Mouse (Mus musculus) limb, embryonic 15.5 days (tissue): Measurements from ENCODE around the gene Daam2. TPM values are rescaled to one million over a fixed set of nuclear protein-coding genes. Genes with fewer than 3 reads are reported as not detected.

Experiments used
- ATAC-seq: fragments of 200-750 bp; cut with Nextera tagmentation; 2 replicates; pipeline ENCODE4 v1.8.0; 2017; ENCODE audit warnings: low read depth, moderate TSS enrichment; ENCODE audit not compliant: insufficient number of reproducible peaks, low FRiP score, low TSS enrichment
- H3K27ac ChIP-seq: fragments of 300-500 bp; sonication (generic); 2 replicates; pipeline ENCODE4 v1.5.1; 2015; ENCODE audit warnings: moderate library complexity, mild to moderate bottlenecking, inconsistent platforms
- H3K27me3 ChIP-seq: fragments of 300-500 bp; sonication (generic); 2 replicates; pipeline ENCODE4 v1.6.1; 2015; ENCODE audit warnings: inconsistent platforms
- H3K36me3 ChIP-seq: fragments of 300-500 bp; sonication (generic); 2 replicates; pipeline ENCODE4 v1.6.1; 2015; ENCODE audit warnings: inconsistent platforms
- H3K4me1 ChIP-seq: fragments of 300-500 bp; sonication (generic); 2 replicates; pipeline ENCODE4 v1.6.1; 2015; ENCODE audit warnings: inconsistent platforms
- H3K4me2 ChIP-seq: fragments of 300-500 bp; sonication (generic); 2 replicates; pipeline ENCODE4 v1.6.1; 2015; ENCODE audit warnings: mild to moderate bottlenecking, inconsistent platforms
- H3K4me3 ChIP-seq: fragments of 300-500 bp; sonication (generic); 2 replicates; pipeline ENCODE4 v1.5.1; 2015; ENCODE audit warnings: mild to moderate bottlenecking, inconsistent platforms
- H3K9ac ChIP-seq: fragments of 300-500 bp; sonication (generic); 2 replicates; pipeline ENCODE4 v1.6.1; 2015; ENCODE audit warnings: inconsistent platforms
- H3K9me3 ChIP-seq: fragments of 300-500 bp; sonication (generic); 2 replicates; pipeline ENCODE4 v1.6.1; 2016; ENCODE audit warnings: inconsistent platforms
- WGBS: fragments of 180-500 bp; shearing (Covaris S2); methylation state at CpG from one replicate; pipeline ENCODE4 v1.1.7; 2015; 5-methylcytosine and 5-hydroxymethylcytosine counted together
- polyA plus RNA-seq: library from polyadenylated mRNA; unstranded; fragments of >200 nt; fragmentation: Nextera tagmentation; extraction: Ambion mirVana; gene quantifications from 2 replicates; pipeline ENCODE4 v1.2.1, GENCODE M21; 2015

Gene Daam2
- polyA plus RNA-seq, 1 experiment from 2014 or later = 9.9 TPM

- Histone ChIP-seq H3K27ac (no peak overlapping the region), H3K4me2 (no peak overlapping the region), H3K4me1 (peaks cover 29% of the 10 kb centered on the region), H3K9ac (no peak overlapping the region), H3K9me3 (no peaks in the 10 kb centered on the region), H3K36me3 (no peaks in the 10 kb centered on the region), H3K4me3 (no peak overlapping the region), H3K27me3 (no peaks in the 10 kb centered on the region)
- ATAC-seq = no peak
- WGBS = 26% methylated on average over 5 of the region's 5 CpGs
Measured at GRCm38 (mm10) chr17:49559786-49560289, 4.3 kb downstream of the Daam2 start.

DNA sequence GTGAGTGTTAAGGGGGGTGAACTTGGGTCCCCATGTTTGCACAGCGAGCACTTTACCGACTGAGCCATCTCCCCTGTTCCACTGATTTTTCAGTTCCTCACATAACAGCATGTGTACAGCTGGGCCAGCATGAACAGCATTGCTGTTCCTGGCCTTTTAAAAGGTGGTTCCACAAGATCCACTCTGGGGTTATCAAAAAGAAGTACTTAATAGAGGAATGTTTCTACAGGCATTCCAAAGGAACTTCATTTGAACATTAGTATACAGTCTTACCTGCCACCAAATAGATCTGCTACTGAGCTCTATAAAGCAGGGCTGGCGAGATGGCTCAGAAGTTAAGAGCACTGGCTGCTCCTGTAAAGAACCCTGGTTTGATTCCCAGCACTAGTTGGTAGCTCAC lies 8.0 kb downstream of the Daam2 start:
- Histone ChIP-seq H3K9me3 (no peaks in the 10 kb centered on the region), H3K27me3 (no peaks in the 10 kb centered on the region)
- WGBS = 67% methylated on average over 3 of the region's 3 CpGs

DNA sequence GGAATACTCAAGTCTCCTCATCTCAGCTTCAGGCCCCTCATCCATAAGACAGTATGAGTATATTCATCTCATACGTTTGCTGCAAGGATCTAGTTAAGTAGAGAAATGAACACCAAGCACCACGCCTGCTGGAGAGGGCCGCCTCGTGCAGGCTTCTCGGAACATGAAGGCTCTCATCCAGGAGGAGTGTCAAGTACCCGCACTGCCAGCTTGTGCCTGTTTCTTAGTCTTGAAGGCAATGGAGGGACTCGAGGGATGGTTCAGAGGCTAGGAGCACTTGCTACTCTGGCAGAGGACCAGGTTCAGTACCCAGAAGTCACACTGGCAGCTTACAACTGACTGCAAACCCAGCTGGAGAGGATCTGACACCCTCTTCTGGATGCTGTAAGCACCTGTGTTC lies 12.2 kb downstream of the Daam2 start:
- ATAC-seq = no peak
- H3K9ac ChIP-seq = no peak overlapping the region
- H3K27ac ChIP-seq = no peak overlapping the region
- no peak overlapping the region for H3K4me3 ChIP-seq
- no peaks in the 10 kb centered on the region for H3K4me1 ChIP-seq
- H3K36me3 ChIP-seq = no peaks in the 10 kb centered on the region; the same call in 1 of the 2 replicates
- no peaks in the 10 kb centered on the region for H3K9me3 ChIP-seq
- 77% methylated on average over 7 of the region's 7 CpGs for WGBS
- H3K27me3 ChIP-seq = no peaks in the 10 kb centered on the region
- no peak overlapping the region for H3K4me2 ChIP-seq

More for the DNA sequence above, 8.0 kb downstream of the Daam2 start:
- H3K4me2 ChIP-seq = no peak overlapping the region
- no peaks in the 10 kb centered on the region for H3K36me3 ChIP-seq
- ATAC-seq = no peak
- H3K4me1 ChIP-seq = peaks cover 7% of the 10 kb centered on the region; the same call in 1 of the 2 replicates
- H3K4me3 ChIP-seq = no peak overlapping the region
- H3K27ac ChIP-seq = no peak overlapping the region
- no peak overlapping the region for H3K9ac ChIP-seq

GRCm38 (mm10) chr17:49551465-49551864 lies 12.7 kb downstream of the Daam2 start:
- no peak overlapping the region for H3K9ac ChIP-seq
- no peak for ATAC-seq
- no peaks in the 10 kb centered on the region for H3K4me1 ChIP-seq
- WGBS = 96% methylated on average over 2 of the region's 2 CpGs
- no peak overlapping the region for H3K27ac ChIP-seq
- H3K4me2 ChIP-seq = no peak overlapping the region
- H3K9me3 ChIP-seq = no peaks in the 10 kb centered on the region
- no peaks in the 10 kb centered on the region; the same call in 1 of the 2 replicates for H3K36me3 ChIP-seq
- H3K4me3 ChIP-seq = no peak overlapping the region
- H3K27me3 ChIP-seq = no peaks in the 10 kb centered on the region

- Histone ChIP-seq H3K9me3 (no peaks in the 10 kb centered on the region), H3K36me3 (no peaks in the 10 kb centered on the region; the same call in 1 of the 2 replicates), H3K4me2 (no peak overlapping the region), H3K27ac (no peak overlapping the region), H3K9ac (no peak overlapping the region), H3K27me3 (no peaks in the 10 kb centered on the region), H3K4me1 (peaks cover 10% of the 10 kb centered on the region), H3K4me3 (no peak overlapping the region)
- no peak for ATAC-seq
- 82% methylated on average over 4 of the region's 4 CpGs for WGBS
Measured at GRCm38 (mm10) chr17:49545997-49546396, 18.1 kb downstream of the Daam2 start.

DNA sequence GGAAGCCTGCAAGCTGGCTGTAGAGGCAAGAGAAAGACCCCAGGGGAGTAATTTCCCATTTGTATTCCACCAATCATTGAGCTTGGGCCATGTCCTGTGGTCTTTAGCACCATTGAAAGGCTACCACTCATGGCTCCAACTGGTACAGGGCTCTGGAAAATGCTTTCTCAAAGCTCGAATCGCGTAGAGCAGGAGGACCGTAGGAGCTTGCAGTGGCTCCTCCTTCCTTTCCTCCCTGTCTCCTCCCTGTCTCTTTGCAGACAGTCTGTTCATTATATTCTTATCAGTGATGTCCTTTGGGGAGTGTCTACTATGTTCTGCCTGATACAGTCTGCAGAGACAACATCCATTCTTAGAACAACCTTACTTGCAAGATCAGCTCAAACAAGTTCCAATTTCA lies 18.7 kb downstream of the Daam2 start:
- Histone ChIP-seq H3K27ac (no peak overlapping the region), H3K4me2 (no peak overlapping the region), H3K36me3 (no peaks in the 10 kb centered on the region; the same call in 1 of the 2 replicates), H3K9me3 (no peaks in the 10 kb centered on the region), H3K9ac (no peak overlapping the region), H3K27me3 (no peaks in the 10 kb centered on the region), H3K4me3 (no peak overlapping the region), H3K4me1 (peaks cover 16% of the 10 kb centered on the region)
- 76% methylated on average over 4 of the region's 4 CpGs for WGBS
- ATAC-seq = no peak

GRCm38 (mm10) chr17:49544561-49544960 lies 19.6 kb downstream of the Daam2 start:
- H3K9me3 ChIP-seq = no peaks in the 10 kb centered on the region

GRCm38 (mm10) chr17:49540706-49541105 lies 23.4 kb downstream of the Daam2 start:
- H3K36me3 ChIP-seq = no peaks in the 10 kb centered on the region
- no peak overlapping the region for H3K4me2 ChIP-seq
- peak; percentile 35; the same call in 1 of the 2 replicates for ATAC-seq
- H3K9ac ChIP-seq = no peak overlapping the region
- no peaks in the 10 kb centered on the region for H3K9me3 ChIP-seq
- H3K27ac ChIP-seq = peak overlapping the region; percentile 65
- 40% methylated on average over 14 of the region's 14 CpGs for WGBS
- H3K4me3 ChIP-seq = no peak overlapping the region
- peaks cover 37% of the 10 kb centered on the region for H3K4me1 ChIP-seq
- no peaks in the 10 kb centered on the region for H3K27me3 ChIP-seq

More at GRCm38 (mm10) chr17:49544561-49544960, 19.6 kb downstream of the Daam2 start:
- no peak overlapping the region for H3K9ac ChIP-seq
- no peak overlapping the region for H3K4me3 ChIP-seq
- no peaks in the 10 kb centered on the region; the same call in 1 of the 2 replicates for H3K36me3 ChIP-seq
- WGBS = 91% methylated on average over 2 of the region's 2 CpGs
- ATAC-seq = no peak
- H3K4me1 ChIP-seq = peaks cover 24% of the 10 kb centered on the region
- H3K27me3 ChIP-seq = no peaks in the 10 kb centered on the region
- H3K4me2 ChIP-seq = no peak overlapping the region
- no peak overlapping the region for H3K27ac ChIP-seq

DNA sequence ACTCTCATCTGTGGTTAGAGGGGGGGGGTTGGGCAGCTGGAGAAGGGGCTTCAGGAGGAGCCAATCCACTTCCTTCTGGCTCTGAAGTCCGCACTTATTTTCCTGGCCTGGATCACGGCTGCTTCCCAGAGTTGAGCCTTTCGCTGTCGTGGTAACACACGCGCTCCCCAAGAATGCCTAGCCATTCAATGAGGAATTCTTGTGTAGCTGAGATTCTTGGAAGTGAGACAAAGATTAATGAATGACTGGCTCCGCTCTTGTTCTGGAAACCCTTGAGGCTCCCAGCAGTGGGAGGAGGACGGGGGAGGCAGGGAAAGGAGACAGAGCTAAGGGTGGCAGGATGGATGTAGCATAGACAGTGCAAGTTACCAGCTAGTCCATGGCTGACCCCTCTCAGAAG lies 24.9 kb downstream of the Daam2 start:
- Histone ChIP-seq H3K4me2 (no peak overlapping the region), H3K9me3 (no peaks in the 10 kb centered on the region), H3K36me3 (no peaks in the 10 kb centered on the region), H3K27me3 (no peaks in the 10 kb centered on the region), H3K4me1 (peaks cover 34% of the 10 kb centered on the region), H3K27ac (peak overlapping the region; percentile 50; the same call in 1 of the 2 replicates), H3K9ac (no peak overlapping the region), H3K4me3 (no peak overlapping the region)
- peak; percentile 42; the same call in 1 of the 2 replicates for ATAC-seq
- WGBS = 15% methylated on average over 8 of the region's 8 CpGs

DNA sequence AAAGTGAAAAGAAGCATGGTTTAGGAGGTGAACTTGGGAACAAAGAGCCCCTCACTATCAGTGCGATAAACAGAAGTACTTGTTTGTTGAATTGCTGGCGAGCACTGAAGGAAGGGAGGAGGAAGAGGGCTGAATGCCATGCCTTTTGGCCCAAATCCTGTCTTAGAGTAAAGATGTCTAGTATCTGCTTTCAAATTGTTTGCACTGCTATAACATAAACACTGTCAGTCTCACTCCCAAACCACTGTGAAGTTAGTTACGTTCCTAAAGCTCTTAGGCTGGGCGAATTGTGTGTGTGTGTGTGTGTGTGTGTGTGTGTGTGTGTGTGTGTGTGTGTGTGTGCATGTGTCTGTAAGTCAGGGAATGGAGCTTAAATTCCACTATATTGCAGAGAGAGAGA lies 28.6 kb downstream of the Daam2 start:
- no peaks in the 10 kb centered on the region for H3K36me3 ChIP-seq
- H3K9ac ChIP-seq = no peak overlapping the region
- 72% methylated on average over 4 of the region's 4 CpGs for WGBS
- H3K27ac ChIP-seq = no peak overlapping the region
- peaks cover 23% of the 10 kb centered on the region for H3K4me1 ChIP-seq
- no peak overlapping the region for H3K4me3 ChIP-seq
- no peaks in the 10 kb centered on the region for H3K9me3 ChIP-seq
- H3K4me2 ChIP-seq = no peak overlapping the region
- no peak for ATAC-seq
- no peaks in the 10 kb centered on the region for H3K27me3 ChIP-seq

DNA sequence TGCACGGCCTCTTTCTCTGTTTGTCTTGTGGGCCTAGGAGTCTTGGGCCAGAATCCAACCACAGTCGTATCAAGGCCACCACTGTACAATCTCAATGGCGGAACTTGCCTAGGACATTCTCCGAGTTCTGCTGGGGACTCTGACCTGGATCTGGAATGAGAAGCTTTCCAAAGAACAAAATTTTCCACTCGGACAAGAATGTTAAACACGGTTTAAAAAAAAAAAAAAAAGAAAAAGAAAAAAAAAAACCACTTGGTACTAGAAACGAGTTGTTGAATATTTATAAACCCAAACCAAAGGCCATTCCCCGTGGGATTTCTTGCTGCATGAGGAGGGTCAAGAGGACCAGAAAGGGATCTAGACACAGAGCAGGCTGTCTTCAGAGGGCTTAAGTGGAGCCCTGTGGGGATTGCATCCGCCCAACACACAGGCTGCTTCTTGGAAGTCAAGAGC lies 29.9 kb downstream of the Daam2 start:
- Histone ChIP-seq H3K27me3 (no peaks in the 10 kb centered on the region), H3K9ac (no peak overlapping the region), H3K4me3 (no peak overlapping the region), H3K36me3 (no peaks in the 10 kb centered on the region), H3K27ac (no peak overlapping the region), H3K4me2 (no peak overlapping the region), H3K4me1 (peaks cover 10% of the 10 kb centered on the region), H3K9me3 (no peaks in the 10 kb centered on the region)
- ATAC-seq = no peak
- 73% methylated on average over 9 of the region's 9 CpGs for WGBS

DNA sequence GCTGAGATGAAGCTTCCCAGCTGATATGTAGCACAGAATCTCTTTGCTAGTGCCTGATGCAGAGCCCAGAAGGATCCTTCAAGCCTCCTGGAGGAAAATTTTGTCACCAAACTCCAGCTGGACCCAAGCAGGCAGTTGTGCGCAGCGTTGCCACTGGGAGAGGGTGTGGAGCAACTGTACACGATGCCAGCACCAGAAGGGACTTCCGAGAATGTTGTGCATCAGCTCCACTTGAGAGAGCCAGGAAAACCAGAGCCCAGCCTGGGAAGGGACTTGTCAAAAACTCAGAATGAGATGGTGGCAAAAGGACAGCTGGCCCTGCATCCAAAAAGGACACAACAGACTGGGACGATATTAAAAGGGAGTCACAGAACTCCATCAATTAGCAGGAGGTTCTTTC lies 32.5 kb downstream of the Daam2 start:
- H3K27ac ChIP-seq = no peak overlapping the region
- H3K4me2 ChIP-seq = no peak overlapping the region
- WGBS = 90% methylated on average over 5 of the region's 5 CpGs
- no peaks in the 10 kb centered on the region for H3K36me3 ChIP-seq
- no peaks in the 10 kb centered on the region for H3K27me3 ChIP-seq
- H3K9ac ChIP-seq = no peak overlapping the region
- no peak for ATAC-seq
- no peak overlapping the region for H3K4me3 ChIP-seq
- H3K4me1 ChIP-seq = no peaks in the 10 kb centered on the region
- no peaks in the 10 kb centered on the region for H3K9me3 ChIP-seq

- H3K4me1 ChIP-seq = no peaks in the 10 kb centered on the region
- H3K27me3 ChIP-seq = no peaks in the 10 kb centered on the region
- ATAC-seq = no peak
- no peaks in the 10 kb centered on the region for H3K9me3 ChIP-seq
- no peak overlapping the region for H3K27ac ChIP-seq
- no peaks in the 10 kb centered on the region for H3K36me3 ChIP-seq
- 28% methylated on average over 3 of the region's 3 CpGs for WGBS
- H3K4me3 ChIP-seq = no peak overlapping the region
- no peak overlapping the region for H3K9ac ChIP-seq
- no peak overlapping the region for H3K4me2 ChIP-seq
Measured at GRCm38 (mm10) chr17:49530215-49530614, 33.9 kb downstream of the Daam2 start.
